Mouse (Mus musculus) testis, postnatal 14 days (tissue): ENCODE data around the gene Arrdc1.
"Not testable (repeated sequence)": the region's sequence is repeated elsewhere in the genome, so short reads cannot be mapped to it uniquely, and the experiment has no call there.

Source experiments
- DNase-seq: peaks from one replicate; pipeline ENCODE4 v3.0.0; 2021; ENCODE audit warnings: low spot score

Gene Arrdc1

GRCm38 (mm10) chr2:24935057-24935796, at the start of gene Arrdc1:
Arrdc1 (minus strand) TSS chr2:24935252.
- DNase-seq: peak; percentile 96

GRCm38 (mm10) chr2:24976960-24977359, 41.9 kb upstream of the Arrdc1 start:
- no peak for DNase-seq

- DNase-seq: peak; percentile 79
These were observed 40.7 kb upstream of the Arrdc1 start, which contains the start of gene Pnpla7 for GRCm38 (mm10) chr2:24975704-24976297. Pnpla7 (plus strand) TSS chr2:24976033.

- peak; percentile 96 for DNase-seq
These were observed 40.1 kb upstream of the Arrdc1 start, which contains the start of gene Mrpl41 for GRCm38 (mm10) chr2:24974906-24975703. Mrpl41 (minus strand) TSS chr2:24975098.

- not testable (repeated sequence) for DNase-seq
These were observed 39.4 kb upstream of the Arrdc1 start for GRCm38 (mm10) chr2:24974452-24974851.

GRCm38 (mm10) chr2:24970386-24970785, 35.3 kb upstream of the Arrdc1 start:
- DNase-seq: no peak

- peak; percentile 83 for DNase-seq
These were observed 27.4 kb upstream of the Arrdc1 start, which contains the start of gene Dph7 for GRCm38 (mm10) chr2:24962304-24963000. Dph7 (plus strand) TSS chr2:24962400.

GRCm38 (mm10) chr2:24960910-24961309, 25.9 kb upstream of the Arrdc1 start:
- DNase-seq: no peak

- DNase-seq: no peak
These were observed 17.5 kb upstream of the Arrdc1 start for GRCm38 (mm10) chr2:24952537-24953055.

- no peak for DNase-seq
These were observed 15.1 kb upstream of the Arrdc1 start for GRCm38 (mm10) chr2:24950189-24950535.

- peak; percentile 98 for DNase-seq
These were observed 14.6 kb upstream of the Arrdc1 start, which contains the start of gene Zmynd19 for GRCm38 (mm10) chr2:24949421-24950188. Zmynd19 (plus strand) TSS chr2:24949792.

GRCm38 (mm10) chr2:24944304-24944703, 9.3 kb upstream of the Arrdc1 start:
- not testable (repeated sequence) for DNase-seq

- no peak for DNase-seq
These were observed 7.0 kb upstream of the Arrdc1 start for GRCm38 (mm10) chr2:24942092-24942491.

GRCm38 (mm10) chr2:24934441-24934963, 550 bp downstream of the Arrdc1 start:
- DNase-seq: no peak

GRCm38 (mm10) chr2:24929593-24929992, 5.5 kb downstream of the Arrdc1 start:
- no peak for DNase-seq

GRCm38 (mm10) chr2:24929119-24929518, 5.9 kb downstream of the Arrdc1 start:
- no peak for DNase-seq

GRCm38 (mm10) chr2:24927810-24928479, 7.1 kb downstream of the Arrdc1 start:
- peak; percentile 51 for DNase-seq

GRCm38 (mm10) chr2:24926965-24927358, 8.1 kb downstream of the Arrdc1 start:
- no peak for DNase-seq

GRCm38 (mm10) chr2:24926345-24926964, 8.6 kb downstream of the Arrdc1 start:
- no peak for DNase-seq

- DNase-seq: no peak
These were observed 9.8 kb downstream of the Arrdc1 start for GRCm38 (mm10) chr2:24925284-24925683.
